Mouse (Mus musculus) heart, postnatal 0 days (tissue): ENCODE measurements around the gene Ppa1.

Experiments
- CTCF ChIP-seq: IDR thresholded peaks from 2 replicates; pipeline ENCODE4 v1.5.1; 2016; ENCODE audit warnings: antibody characterized with exemption, control low read depth, low read depth
- EP300 ChIP-seq: IDR thresholded peaks from 2 replicates; pipeline ENCODE4 v1.6.1; 2016; ENCODE audit warnings: antibody characterized with exemption, low read depth

DNA sequence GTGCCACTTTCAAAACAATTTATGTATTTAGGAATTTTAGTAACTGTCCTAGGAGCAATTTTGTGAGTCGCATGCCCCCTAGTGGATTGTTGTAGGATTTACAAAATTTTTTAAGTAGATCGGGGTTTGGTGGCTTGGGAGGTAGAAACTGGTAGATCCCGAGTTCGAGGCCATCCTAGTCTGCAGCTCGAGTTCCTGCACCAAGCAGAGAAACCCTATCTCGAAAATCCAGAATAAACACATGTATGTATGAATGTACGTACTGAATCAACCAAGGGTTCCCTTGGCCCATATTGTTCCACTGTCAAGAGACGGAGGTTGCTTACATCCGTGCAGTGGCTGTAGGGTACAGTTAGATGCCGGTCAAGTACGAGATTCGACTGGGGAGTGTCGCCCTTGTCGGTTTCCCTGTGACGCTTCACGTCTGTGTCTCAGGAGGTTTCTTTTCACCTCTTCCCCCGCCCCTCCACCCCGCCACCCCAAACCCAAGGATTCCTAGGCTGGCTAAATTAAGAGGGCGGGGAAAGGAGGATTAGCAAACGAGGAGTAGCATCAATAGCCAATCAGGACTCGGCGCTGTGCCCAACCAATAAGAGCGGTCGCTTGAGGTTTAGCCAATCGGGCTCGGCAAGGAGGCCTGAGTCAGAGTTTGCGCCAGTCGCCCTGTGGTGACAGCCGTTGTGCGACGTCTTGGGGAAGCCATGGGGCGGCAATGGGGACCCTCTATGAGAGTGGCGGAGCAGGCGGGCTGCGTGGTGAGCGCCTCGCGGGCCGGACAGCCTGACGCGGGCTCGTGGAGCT lies 46.7 kb downstream of the Ppa1 start, which contains the start of gene Tysnd1:
- peak; percentile 36 for TF ChIP-seq CTCF
- TF ChIP-seq EP300, result no peak
